Mouse (Mus musculus): ENCODE data around the gene Reg4. TPM values are rescaled to one million over a fixed set of nuclear protein-coding genes. Genes with fewer than 3 reads are reported as not detected.

Reg4 gene
- polyA plus RNA-seq, 1 experiment, result not detected

GRCm38 (mm10) chr3:98280204-98280932 lies 58.4 kb downstream of the Reg4 start, which contains the start of gene Hmgcs2:
Gene Hmgcs2, plus strand, starts transcription at chr3:98280435.
- no peak for DNase-seq (ENCODE audit: extremely low spot score in 1 of 2, low spot score in 1 of 2)

- peak; percentile 14 to 72 for DNase-seq (ENCODE audit: extremely low spot score in 1 of 2, low spot score in 1 of 2)
Measured at GRCm38 (mm10) chr3:98280933-98281678, 59.1 kb downstream of the Reg4 start.

GRCm38 (mm10) chr3:98282422-98282821 lies 60.5 kb downstream of the Reg4 start:
- no peak for DNase-seq (ENCODE audit: extremely low spot score in 1 of 2, low spot score in 1 of 2)

GRCm38 (mm10) chr3:98283205-98283604 lies 61.2 kb downstream of the Reg4 start:
- no peak for DNase-seq (ENCODE audit: extremely low spot score in 1 of 2, low spot score in 1 of 2)

Other genes starting within 250 kb of the Reg4 start
- gene Notch2, start 208.6 kb upstream of the Reg4 start, polyA plus RNA-seq (2012; rRNA removed), result 12.4 and 14.5 TPM in 2 replicates
- not detected in 2 replicates for gene Adam30, start 61.5 kb upstream of the Reg4 start, polyA plus RNA-seq (2012; rRNA removed)
- gene Hmgcs2, start 58.3 kb downstream of the Reg4 start, polyA plus RNA-seq (2012; rRNA removed), result 14.1 and 14.9 TPM in 2 replicates
- 119 and 136 TPM in 2 replicates for gene Phgdh, start 117.8 kb downstream of the Reg4 start, polyA plus RNA-seq (2012; rRNA removed)
- 17.0 TPM in 2 replicates for gene Zfp697, start 160.3 kb downstream of the Reg4 start, polyA plus RNA-seq (2012; rRNA removed)
- gene Gm4450, start 235.0 kb downstream of the Reg4 start, polyA plus RNA-seq (2012; rRNA removed), result not detected in 2 replicates

Measured in frontal cortex, adult 2 months (tissue).